Mouse (Mus musculus) c-Kit-positive CD71-negative TER-119-negative erythroid progenitor cells, embryonic 14.5 days (primary cell): ENCODE results near the gene Rrm1.
"Not testable (repeated sequence)": the region's sequence is repeated elsewhere in the genome, so short reads cannot be mapped to it uniquely, and the experiment has no call there.

Experiments
- DNase-seq: peaks from one replicate; pipeline ENCODE4 v3.0.0-alpha.2; 2013; ENCODE audit warnings: low read depth

The Rrm1 gene

DNA sequence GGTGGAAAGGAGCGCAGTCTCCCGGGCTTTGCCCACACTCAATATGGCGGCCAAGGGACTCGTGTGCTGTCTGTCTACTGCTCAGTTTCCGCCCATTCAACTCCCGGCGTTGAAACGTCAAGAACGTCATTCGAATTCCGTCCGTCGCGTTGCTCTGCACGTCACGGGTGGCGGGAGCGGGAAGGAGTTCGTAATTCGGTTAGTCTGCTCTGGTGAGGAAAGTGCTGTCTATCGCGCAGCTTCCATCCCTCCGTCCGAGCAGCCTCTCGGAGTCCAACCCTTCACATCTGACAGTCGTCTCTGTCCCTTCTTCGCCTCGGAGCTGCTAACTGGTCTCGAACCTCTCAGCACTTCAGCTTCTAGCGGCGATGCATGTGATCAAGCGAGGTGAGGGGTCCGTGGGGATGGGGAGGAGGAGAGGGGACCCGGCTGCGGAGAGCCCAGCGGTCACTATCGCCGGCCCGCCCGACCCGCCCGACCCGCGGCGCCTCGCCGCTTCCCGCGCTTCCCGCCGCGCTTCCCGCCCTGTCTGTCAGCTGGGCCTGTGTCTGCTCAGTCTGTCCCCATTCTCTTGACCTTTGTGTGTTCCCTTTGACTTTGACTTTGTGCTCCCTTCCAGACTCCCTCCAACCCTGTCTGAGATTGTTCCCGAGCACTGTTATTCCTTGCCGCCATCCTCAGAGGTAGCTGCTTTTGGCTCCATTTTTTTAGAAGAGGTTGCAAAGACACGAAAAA lies at the start of gene Rrm1:
TSS of gene Rrm1 (plus strand) at position 39 of the 735 bp plus-strand sequence.
- peak; percentile 95 for DNase-seq

DNA sequence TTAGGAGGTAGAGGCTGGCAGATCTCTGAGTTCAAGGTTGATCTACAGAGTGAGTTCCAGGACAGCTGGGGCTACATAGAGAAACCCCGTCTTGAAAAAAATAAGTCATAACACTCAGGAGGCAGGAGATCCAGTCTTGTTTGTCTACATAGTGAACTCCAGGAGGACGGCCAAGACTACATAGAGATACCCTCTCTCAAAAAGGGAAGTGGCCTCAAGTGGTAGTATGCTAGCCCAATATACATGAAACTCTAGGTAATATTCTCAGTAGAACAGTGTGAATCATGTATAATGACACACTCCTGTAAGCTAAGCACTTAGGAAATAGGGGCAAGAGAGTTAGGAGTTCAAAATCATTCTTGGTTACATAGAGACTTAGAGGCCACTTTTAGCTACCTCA lies 47.6 kb upstream of the Rrm1 start:
- no peak for DNase-seq

DNA sequence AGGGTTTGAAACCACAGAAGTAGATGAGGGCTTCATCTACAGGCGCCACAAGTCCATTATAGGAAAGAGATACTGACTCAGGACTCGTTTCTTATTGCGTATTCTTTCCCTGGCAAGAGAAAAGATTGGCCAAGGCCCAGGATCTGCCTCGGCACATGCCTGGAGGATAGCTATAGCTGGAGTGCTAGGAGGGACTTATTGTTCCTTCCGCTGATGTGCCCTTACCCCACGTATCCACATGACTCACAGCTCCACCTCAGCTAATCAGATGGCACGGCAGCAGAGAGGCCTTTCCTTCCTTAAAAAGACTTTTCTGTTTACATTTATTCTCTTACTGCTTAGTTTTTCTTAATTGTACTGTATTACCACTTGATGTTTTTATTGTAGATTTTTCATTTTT lies 45.6 kb upstream of the Rrm1 start:
- no peak for DNase-seq

DNA sequence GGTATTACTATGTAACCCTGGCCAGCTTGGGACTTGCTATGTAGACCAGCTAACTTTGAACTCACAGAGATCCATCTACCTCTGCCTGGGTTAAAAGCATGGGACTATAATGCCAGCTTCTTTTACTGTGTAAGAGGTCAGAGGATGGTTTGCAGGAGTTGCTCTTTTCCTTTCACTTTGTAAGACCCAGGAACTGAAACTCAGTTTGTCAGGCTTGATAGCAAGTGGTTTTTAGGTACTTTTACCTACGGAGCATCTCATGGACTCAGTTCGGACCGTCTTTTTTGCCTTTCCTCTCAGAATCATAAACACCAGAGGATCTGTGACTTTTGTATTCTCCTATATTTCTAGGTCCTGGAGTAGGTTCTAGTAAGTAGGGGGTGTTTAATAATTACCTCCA lies 45.2 kb upstream of the Rrm1 start:
- no peak for DNase-seq

- DNase-seq, result no peak
These were observed 42.2 kb upstream of the Rrm1 start for GRCm38 (mm10) chr7:102399180-102399731.

- DNase-seq, result no peak
These were observed 37.4 kb upstream of the Rrm1 start for GRCm38 (mm10) chr7:102404118-102404517.

DNA sequence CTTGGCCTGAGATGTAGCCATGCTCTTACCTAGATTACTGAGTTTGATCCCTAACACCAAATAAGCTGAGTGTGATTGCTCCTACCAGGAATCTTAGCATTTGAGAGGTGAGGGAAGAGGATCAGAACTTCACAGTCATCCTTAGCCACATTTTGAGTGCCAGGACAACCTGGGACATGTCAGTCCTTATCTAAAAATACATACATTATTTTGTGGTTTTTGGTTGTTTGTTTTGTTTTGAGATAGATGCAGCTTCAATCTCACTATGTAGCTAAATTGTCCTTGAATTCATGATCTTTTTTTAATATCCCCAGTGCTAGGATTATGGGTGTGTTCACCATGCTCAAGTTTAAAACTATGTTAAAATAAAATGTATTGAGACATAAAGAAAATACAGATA lies 34.1 kb upstream of the Rrm1 start:
- DNase-seq, result no peak

- DNase-seq, result not testable (repeated sequence)
These were observed 26.2 kb upstream of the Rrm1 start for GRCm38 (mm10) chr7:102415272-102415671.

DNA sequence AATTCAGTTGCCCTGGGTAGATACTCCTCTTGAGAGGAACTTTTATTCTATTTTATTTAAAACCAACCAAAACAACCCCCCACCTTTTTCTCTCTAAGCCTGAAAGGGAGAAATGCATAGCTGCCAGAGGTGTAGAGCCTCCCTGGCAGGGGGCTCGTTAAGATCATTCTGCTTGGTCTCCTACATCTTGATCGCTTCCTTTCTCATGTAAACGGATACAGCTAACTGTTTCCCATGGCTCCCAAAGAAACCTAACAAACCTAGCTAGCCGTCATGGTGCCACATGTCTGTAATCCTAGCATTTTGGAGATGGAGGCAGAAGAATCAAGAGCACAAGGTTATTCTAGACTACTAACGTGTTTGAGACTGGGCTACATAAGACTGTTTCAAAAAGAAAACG lies 25.7 kb upstream of the Rrm1 start:
- no peak for DNase-seq

DNA sequence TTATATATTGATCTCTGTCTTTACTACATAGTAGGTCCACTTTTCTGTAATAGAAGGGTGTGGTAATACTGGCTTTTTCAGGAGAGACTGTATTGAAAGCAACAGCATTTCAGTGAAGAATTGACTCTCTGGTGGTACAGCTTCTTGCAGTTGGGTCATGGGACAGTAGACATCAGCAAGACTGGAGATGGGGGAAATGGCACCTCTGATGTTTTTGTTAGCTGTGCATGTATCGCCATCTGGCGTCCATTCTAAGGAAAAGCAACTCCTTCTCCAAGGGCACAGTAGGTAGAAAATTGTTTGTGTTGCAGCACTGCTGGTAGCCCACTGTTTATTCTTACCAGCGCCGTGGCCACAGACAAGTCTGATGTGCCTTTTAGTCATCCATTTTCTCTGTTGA lies 24.1 kb upstream of the Rrm1 start:
- DNase-seq, result peak; percentile 58

DNA sequence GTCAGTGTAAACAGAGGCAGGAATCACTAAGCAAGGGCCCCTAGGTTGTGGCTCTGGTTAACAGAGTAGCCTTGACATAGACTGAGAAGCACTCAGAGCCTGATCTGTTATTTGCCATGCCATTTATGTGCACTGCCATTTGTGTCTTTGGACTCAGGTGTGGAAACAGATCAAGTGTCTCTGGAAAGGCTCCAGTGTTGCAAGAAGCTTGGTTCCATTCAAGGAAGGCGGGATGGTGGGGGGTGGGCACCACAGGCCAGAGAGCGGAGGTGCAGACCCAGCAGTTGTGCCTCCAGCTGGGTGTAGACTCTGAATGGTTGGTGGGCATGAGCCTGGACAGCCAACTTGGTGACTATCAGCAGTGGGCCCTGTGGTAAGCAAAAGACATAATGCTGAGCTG lies 19.5 kb upstream of the Rrm1 start:
- DNase-seq, result no peak

DNA sequence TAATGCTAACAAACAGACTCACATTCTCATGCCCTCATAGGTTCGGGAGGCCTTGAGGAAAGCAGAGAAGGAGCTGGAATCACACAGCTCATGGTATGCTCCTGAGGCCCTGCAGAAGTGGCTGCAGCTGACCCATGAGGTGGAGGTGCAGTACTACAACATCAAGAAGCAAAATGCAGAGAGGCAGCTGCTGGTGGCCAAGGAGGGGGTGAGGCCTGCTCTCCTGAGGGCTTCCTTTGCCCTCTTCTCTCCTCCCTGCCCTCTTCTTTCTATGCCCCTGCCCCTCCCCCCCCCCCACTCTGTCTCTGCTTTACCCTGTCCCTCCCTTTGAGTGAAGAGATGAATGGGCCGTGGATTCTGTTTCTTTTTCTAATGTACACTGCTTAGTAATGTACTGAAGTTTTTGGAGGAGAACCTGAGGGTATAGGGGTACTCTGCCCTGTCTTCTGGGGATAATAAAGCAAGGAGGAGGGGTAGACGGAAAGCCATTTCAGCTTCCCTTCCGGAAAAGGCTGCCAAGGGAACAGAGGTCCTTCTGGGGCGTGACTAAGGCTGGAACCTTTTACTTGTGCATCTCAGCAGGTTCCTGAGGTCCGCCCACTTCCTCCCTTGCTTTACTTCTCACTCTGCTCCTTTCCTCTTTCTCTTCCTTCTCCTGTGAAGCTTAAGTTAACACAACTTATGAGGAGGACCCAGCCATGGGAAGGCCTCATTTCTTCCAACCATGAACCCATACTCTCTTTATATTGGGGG lies 15.4 kb upstream of the Rrm1 start:
- DNase-seq, result no peak

DNA sequence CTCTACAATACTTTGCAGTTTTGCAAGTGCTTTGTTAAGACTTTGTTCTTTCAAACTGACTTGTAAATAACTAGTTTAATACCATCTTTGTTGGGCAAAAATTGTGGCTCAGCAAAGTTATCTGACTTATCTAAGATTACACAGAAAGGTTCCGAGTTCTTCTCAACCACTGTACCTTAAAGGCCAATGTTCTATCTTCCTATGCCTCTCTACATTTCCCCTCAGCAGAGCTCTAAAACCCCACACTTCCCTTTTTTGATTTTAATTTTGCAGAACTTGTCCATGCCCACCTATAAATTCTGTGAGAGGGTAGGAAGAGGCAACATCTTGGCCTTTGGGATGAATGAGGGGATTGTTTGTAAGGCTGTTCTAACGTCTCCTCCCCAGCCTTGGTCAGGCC lies 7.2 kb upstream of the Rrm1 start:
- no peak for DNase-seq

DNA sequence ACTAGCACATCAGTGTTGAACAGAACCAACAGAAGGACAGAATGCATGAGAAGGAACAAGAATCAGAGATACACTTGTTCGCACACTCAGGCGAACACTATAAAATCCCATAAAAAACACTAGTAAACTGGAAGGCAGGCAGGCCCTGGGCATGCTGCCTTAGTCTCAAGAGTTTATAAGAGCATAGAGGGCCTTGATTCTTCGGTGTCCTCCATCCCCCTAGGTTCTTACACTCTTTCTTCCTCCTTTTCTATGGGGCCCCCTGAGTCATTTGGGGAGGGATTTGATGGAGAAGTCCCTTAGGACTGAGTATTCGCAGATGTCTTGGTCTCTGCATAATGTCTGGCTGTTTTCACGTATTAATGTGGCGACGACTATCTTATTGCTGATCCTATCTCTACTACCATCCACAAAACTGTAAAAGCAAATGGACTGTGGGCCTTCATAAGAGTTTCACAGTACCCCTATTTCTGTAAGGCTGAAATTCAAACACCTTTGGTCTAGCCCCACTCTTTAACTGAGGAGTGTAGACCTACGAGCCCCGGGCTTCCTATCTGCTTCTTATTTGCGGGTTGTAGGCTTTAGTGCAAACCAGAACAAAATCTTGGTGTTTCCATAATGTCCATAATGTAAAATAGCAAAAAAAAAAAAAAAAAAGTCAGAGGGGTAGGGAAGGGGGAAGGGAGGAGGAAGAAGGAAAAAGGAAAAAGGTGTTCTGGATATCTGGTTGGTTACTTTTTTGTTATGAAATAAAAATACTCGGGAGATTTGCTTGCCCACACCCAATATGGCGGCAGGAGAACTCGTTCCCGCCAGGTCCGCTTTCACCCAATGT lies 456 bp upstream of the Rrm1 start:
- no peak for DNase-seq

- no peak for DNase-seq
These were observed 937 bp downstream of the Rrm1 start for GRCm38 (mm10) chr7:102442432-102442831.

DNA sequence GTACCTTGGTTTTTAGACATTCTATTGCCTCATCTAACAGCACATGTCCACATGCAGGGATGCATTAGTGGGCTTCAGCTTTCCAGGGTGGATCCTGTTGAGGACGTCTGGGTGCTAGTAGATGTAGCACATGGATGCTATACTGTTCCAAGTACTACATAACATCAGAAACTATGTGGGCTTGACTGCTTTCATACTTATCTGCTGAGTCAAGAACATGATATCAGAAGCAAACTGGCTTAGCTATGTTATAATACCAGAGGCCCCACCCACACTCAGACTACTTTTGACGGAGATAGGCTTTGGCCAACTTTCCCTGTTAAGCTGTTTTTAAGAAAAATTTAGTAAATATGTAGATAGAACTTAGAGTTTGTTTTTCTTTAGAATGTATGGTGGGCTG lies 2.8 kb downstream of the Rrm1 start:
- no peak for DNase-seq

DNA sequence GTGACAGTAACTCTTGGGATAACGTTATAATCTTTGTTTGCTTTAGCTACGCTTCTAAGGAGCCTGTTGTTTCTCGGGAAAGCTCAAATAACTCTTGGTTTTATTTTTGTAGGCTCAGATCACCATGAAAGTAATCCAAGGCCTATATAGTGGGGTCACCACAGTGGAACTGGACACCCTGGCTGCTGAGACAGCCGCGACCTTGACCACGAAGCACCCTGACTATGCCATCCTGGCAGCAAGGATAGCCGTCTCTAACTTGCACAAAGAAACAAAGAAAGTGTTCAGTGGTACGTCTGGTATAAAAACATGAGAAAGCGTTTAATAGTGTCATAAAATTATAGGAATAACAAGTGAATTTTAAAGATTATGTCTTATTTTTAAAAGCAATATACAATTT lies 4.9 kb downstream of the Rrm1 start:
- no peak for DNase-seq

- DNase-seq, result no peak
These were observed 17.3 kb downstream of the Rrm1 start for GRCm38 (mm10) chr7:102458618-102459380.

DNA sequence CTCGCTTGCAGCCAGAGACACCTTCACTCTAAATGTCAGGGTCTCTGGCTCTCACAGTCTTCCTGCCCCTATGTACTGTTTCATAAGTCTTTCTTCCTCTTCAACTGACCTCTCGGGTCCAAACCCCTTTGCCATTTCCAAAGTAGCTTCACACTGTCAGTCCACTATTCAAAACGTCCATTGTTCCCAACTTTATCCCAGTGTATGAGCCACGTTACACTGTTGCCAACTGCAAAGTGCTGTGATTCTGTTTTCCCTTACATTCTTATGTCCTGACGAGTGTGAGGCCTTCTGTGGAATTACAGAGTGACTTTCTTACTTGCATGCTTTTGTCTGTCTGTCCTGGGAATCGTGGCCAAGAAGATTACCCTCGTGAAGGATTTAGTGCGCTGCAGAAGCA lies 26.1 kb downstream of the Rrm1 start:
- DNase-seq, result no peak

DNA sequence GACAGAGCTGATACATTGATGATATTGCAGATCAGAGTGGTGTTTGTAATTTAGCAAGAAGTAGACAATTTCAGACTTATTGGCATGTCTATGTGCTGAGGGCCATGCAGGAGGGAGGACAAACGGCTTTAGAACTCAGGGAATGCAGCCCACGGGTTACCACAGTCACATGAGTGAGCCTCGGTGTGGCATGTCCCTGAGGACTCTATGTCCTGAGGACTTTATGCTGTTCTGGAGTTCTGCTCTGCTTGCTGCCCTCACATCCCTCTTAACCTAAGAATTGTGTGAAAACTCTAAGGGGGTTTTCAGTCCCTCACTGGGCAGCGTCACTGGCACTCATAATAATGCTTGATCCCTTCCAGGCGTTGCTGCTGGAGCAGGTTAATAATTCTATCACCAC lies 31.2 kb downstream of the Rrm1 start:
- no peak for DNase-seq

DNA sequence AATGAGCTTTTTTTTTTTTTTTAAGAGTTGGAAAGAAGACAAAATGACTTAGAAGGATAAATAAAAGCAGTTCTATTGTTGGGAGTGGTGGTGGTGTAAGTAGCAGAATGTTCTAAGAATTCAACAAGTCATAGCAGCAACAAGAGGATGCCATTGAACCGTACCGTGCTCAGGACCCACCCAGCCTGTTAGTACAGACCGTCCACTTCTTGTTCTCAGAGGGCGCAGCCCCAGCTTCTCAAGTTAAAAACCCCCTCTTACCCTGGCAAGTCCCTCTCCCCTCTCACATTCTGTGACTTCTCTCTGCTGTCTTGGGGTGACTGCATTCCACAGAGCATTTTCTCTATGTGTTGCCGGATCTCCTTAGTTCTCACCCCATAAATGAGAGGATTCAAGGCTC lies 35.1 kb downstream of the Rrm1 start:
- no peak for DNase-seq

DNA sequence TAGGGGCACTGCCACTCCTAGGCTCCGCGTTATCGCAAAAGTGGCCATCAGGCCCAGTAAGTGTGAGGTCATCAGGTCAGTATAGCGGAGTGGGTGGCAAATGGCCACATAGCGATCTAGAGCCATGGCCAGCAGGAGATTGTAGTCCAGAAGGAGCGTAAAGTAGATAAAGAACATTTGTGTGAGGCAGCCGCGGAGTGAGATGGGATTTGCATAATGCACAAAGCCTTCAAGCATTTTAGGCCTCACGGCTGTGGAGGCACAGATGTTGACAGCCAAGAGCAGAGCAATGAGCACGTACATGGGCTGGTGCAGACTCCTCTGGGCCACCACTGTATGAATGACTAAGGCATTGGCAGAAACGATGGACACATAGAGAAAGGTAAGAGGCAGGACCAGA lies 35.9 kb downstream of the Rrm1 start:
- DNase-seq, result no peak
